Mouse (Mus musculus): ENCODE measurements around the gene Stk26. TPM values are rescaled to one million over a fixed set of nuclear protein-coding genes. Genes with fewer than 3 reads are reported as not detected.

The Stk26 gene
- polyA plus RNA-seq, 1 experiment from 2014 or later, result 14.7 TPM

DNA sequence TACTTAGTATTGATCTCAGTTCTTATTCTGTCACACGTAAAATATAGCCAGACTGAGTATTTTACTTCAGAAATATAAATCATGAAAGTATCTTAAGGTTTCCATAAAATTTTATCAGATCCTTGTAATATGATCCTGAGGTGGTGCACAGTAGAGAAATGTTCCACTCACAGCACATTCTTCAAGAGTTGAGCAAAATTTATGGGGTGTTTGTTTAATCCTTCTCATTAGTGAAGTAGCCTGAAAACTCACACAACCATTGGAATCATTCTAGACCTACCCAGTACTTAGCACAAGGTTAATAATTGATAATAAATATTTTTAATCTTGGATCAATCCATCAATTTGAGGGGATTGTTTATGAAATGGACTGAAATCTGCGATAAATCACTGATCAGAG is 22.9 kb downstream of the Stk26 start:
- Histone ChIP-seq H3K9me3 (replicated peaks) (no peaks in the 10 kb centered on the region), H3K4me3 (no peak overlapping the region), H3K27ac (no peak overlapping the region), H3K4me1 (peaks cover 15% of the 10 kb centered on the region), H3K36me3 (no peaks in the 10 kb centered on the region), H3K27me3 (ENCODE audit: low read depth, poor library complexity, severe bottlenecking) (peaks cover 25% of the 10 kb centered on the region)
- WGBS, result 48% methylated on average over 2 of the region's 2 CpGs
- no peak for DNase-seq (ENCODE audit: low spot score)

DNA sequence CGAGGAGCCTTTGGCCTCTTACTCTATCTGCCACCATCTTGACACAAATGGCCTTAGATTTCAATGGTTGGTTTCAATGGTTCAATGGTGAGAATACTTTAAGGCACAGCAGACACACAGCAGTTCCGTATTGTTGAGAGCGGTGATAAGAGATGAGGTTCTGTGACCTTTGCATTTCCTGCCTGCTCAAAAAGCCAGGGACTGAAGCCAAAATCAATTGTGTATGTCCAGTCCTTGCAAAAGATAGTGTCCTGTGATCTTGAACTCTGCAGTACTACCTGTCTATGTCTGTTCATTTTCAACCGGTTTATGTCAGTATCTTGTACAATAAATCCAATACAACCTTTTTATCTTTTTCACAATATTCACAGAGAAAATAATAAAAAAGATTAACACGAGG is 23.9 kb downstream of the Stk26 start:
- H3K36me3 ChIP-seq, result no peaks in the 10 kb centered on the region
- H3K4me1 ChIP-seq, result peaks cover 15% of the 10 kb centered on the region
- 77% methylated on average over 5 of the region's 5 CpGs for WGBS
- peaks cover 25% of the 10 kb centered on the region for H3K27me3 ChIP-seq (ENCODE audit: low read depth, poor library complexity, severe bottlenecking)
- DNase-seq (ENCODE audit: low spot score), result no peak
- no peak overlapping the region for H3K4me3 ChIP-seq
- no peak overlapping the region for H3K27ac ChIP-seq
- no peaks in the 10 kb centered on the region for H3K9me3 ChIP-seq (replicated peaks)

DNA sequence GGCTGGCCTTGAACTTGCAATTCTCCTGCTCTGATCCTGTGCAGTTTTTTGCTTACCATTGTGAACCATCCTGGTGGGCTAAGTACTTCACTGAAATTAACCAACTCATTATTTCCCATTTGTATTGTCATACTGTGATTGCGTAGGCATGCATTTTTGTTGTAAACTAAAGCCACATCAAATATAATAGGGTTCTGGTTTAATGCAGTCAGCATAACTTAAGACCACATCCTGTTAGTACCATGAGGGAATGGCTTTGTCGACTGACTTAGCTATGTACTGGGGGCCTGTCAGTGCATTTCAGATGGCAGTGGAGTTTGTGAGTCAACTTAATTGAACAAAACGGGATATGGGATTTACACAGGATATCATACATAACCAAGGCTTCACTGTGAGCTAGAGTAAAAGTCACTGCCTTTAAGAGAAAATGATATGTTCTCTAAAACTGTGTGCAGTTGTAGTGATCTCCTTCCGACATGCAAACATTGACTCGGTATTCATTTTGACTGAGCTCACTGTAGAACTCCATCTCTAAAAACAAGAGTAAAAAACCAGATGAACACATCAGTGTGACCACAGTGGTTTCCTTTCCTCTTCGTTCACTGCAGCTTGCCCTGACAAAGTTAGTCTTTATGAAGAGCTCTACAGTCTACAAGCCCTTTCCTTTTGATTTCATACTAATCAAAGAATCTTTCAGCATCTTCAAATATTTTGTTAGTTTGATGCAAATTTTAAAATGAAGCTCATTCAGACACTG is 33.6 kb downstream of the Stk26 start:
- Histone ChIP-seq H3K9me3 (replicated peaks) (no peaks in the 10 kb centered on the region), H3K4me3 (no peak overlapping the region), H3K36me3 (no peaks in the 10 kb centered on the region), H3K27ac (no peak overlapping the region), H3K4me1 (no peaks in the 10 kb centered on the region), H3K27me3 (ENCODE audit: low read depth, poor library complexity, severe bottlenecking) (peaks cover 22% of the 10 kb centered on the region)
- DNase-seq (ENCODE audit: low spot score), result no peak
- 92% methylated on average over 6 of the region's 6 CpGs for WGBS

DNA sequence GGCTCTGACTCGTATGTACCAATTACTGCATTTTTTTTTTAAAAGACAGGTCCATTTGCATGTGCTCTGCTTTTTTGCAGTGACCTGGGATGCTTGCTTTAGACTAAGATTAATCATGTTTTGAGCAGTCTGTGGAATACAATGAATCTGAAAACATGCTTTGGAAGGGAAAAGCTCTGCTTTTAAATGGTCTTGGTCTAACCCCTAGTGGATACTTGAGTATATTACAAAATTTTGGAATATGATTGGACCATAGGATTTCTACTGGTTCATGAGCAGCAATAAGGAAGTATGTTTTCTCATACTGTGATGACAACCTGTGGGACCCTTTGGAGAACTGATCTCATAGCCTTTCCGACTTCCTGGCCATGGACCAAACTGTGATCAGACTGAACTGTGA is 47.2 kb downstream of the Stk26 start:
- peaks cover 6% of the 10 kb centered on the region; the same call in 1 of the 2 replicates for H3K36me3 ChIP-seq
- 93% methylated on average over 2 of the region's 2 CpGs for WGBS
- DNase-seq (ENCODE audit: low spot score), result no peak
- H3K9me3 ChIP-seq (replicated peaks), result no peaks in the 10 kb centered on the region
- H3K4me3 ChIP-seq, result no peak overlapping the region
- peaks cover 13% of the 10 kb centered on the region; the same call in 1 of the 2 replicates for H3K27me3 ChIP-seq (ENCODE audit: low read depth, poor library complexity, severe bottlenecking)
- no peak overlapping the region for H3K27ac ChIP-seq
- H3K4me1 ChIP-seq, result no peaks in the 10 kb centered on the region

DNA sequence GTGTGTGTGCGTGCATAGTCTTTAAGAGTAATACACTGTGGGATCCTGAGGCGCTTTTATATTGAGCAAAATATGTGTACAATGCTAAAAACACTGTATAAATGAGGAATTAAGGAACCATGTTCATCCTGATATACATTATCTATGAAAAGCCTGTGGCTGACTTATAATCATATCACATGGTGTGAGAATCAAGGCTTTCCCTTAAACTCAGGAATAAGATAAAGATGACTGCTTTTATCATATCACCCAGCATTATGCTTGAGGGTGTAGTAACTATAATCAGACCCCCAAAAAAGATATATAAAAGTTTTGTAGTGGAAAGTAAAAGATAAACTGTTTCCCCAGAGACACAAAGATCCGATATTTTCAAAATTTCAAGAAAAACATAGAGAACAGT is 62.6 kb downstream of the Stk26 start:
- Histone ChIP-seq H3K4me1 (no peaks in the 10 kb centered on the region), H3K27ac (no peak overlapping the region), H3K27me3 (ENCODE audit: low read depth, poor library complexity, severe bottlenecking) (peaks cover 28% of the 10 kb centered on the region), H3K9me3 (replicated peaks) (no peaks in the 10 kb centered on the region), H3K4me3 (no peak overlapping the region), H3K36me3 (no peaks in the 10 kb centered on the region)
- no peak for DNase-seq (ENCODE audit: low spot score)
- WGBS, result 86% methylated on average over 3 of the region's 3 CpGs

DNA sequence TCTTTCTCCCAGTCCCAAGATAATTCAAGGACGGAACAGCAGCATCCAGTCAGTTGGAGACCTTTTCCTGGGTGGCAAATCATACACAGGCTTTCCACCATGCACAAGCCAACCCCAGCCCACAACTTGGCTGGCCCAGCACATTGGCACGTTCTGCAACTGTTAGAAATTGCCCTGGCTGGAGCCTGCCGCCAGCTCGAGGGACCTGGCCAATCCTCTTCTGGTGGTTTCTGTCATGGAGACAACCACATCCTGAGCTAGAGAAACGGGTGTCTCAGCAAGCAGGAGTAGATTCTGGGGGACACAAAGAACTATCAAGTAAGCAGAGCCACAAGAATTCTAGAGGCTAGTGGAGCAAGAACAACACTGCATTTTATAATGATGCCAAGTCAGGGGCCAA is 69.1 kb downstream of the Stk26 start:
- Histone ChIP-seq H3K36me3 (no peaks in the 10 kb centered on the region), H3K27me3 (ENCODE audit: low read depth, poor library complexity, severe bottlenecking) (peaks cover 31% of the 10 kb centered on the region; the same call in 1 of the 2 replicates), H3K4me1 (no peaks in the 10 kb centered on the region), H3K4me3 (no peak overlapping the region), H3K9me3 (replicated peaks) (no peaks in the 10 kb centered on the region), H3K27ac (no peak overlapping the region)
- DNase-seq (ENCODE audit: low spot score), result no peak
- WGBS, result 88% methylated on average over 5 of the region's 5 CpGs

DNA sequence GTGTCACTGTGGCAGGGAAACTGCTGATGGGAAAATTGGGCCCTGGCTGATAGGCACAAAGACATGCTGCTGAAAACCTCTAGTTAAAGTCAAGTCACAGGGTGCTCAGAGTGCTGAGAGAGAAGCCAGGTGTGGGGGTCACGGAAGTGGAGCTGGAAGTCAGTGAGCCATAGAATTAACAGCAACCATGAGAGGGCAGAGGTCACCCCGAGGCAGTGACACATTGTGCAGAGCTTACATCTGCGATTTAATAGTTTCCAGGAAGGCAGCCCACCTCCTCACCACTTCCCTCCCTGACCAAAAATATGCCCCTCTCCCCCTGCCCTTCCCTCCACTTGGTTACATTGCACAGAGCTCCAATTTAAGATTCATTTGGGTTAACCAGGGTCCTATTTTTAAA is 76.5 kb downstream of the Stk26 start:
- Histone ChIP-seq H3K9me3 (replicated peaks) (no peaks in the 10 kb centered on the region), H3K36me3 (no peaks in the 10 kb centered on the region), H3K4me3 (no peak overlapping the region), H3K4me1 (peaks cover 26% of the 10 kb centered on the region), H3K27me3 (ENCODE audit: low read depth, poor library complexity, severe bottlenecking) (peaks cover 35% of the 10 kb centered on the region), H3K27ac (peak overlapping the region; percentile 74)
- 7% methylated on average over 3 of the region's 3 CpGs for WGBS
- DNase-seq (ENCODE audit: low spot score), result peak; percentile 60

DNA sequence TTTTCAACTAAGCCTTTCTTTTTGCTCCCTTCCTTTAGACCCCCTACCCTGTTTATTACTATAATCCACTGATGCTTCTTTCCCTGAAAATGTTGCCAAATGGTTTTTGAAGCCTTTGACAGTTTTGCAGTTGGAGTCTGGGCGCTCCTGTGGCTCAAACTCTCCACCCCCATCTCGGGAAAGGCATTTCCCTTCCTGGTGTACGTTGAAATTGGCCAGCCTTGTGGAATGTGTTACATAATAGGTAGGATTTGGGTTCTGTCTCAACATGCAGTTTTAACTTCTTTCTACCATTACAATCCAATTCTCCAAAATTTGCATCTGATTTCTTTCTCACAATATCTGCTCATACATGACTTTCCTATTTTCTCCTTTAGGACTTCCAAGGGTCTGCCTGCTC is 77.9 kb downstream of the Stk26 start:
- Histone ChIP-seq H3K27ac (no peak overlapping the region), H3K27me3 (ENCODE audit: low read depth, poor library complexity, severe bottlenecking) (peaks cover 25% of the 10 kb centered on the region), H3K4me1 (peaks cover 26% of the 10 kb centered on the region), H3K36me3 (no peaks in the 10 kb centered on the region), H3K4me3 (no peak overlapping the region), H3K9me3 (replicated peaks) (no peaks in the 10 kb centered on the region)
- no peak for DNase-seq (ENCODE audit: low spot score)
- 32% methylated on average over 3 of the region's 3 CpGs for WGBS

DNA sequence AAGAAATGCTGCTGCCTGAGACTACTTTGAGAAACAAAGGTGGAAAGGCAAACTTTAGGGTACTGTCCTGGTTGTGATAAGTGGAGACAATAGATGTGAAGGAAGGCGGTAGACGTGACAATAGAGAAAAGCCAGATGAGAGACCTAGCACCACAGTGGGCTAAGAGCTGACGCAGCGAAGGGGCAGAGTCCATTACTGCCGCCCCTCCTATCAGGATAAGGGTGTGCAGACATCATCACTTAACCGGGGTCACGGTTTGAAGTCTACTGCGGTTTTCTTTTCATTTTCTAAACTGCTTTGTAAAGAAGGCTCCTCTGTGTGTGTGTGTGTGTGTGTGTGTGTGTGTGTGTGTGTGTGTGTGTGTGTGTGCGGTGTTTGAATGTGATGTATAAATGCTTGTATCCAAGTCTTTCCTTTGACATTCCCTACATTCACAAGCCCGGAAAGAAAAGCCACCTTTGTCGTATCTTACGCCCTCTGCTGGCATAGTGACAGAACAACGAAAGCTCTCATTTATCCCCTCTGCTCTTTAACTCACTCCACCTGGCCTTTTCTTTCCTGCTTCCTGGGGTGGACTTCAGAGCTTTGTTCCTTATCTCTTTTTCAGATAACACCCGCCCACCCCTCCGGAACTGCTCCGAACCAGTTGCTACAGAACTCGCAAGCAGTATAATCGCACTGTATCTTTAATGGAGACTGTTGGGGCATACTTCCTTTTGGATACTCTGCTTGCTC is 84.0 kb downstream of the Stk26 start:
- peaks cover 2% of the 10 kb centered on the region; the same call in 1 of the 2 replicates for H3K27me3 ChIP-seq (ENCODE audit: low read depth, poor library complexity, severe bottlenecking)
- no peaks in the 10 kb centered on the region for H3K9me3 ChIP-seq (replicated peaks)
- H3K4me1 ChIP-seq, result peaks cover 8% of the 10 kb centered on the region; the same call in 1 of the 2 replicates
- no peaks in the 10 kb centered on the region for H3K36me3 ChIP-seq
- no peak overlapping the region for H3K4me3 ChIP-seq
- DNase-seq (ENCODE audit: low spot score), result no peak
- H3K27ac ChIP-seq, result no peak overlapping the region
- 48% methylated on average over 17 of the region's 18 CpGs for WGBS

DNA sequence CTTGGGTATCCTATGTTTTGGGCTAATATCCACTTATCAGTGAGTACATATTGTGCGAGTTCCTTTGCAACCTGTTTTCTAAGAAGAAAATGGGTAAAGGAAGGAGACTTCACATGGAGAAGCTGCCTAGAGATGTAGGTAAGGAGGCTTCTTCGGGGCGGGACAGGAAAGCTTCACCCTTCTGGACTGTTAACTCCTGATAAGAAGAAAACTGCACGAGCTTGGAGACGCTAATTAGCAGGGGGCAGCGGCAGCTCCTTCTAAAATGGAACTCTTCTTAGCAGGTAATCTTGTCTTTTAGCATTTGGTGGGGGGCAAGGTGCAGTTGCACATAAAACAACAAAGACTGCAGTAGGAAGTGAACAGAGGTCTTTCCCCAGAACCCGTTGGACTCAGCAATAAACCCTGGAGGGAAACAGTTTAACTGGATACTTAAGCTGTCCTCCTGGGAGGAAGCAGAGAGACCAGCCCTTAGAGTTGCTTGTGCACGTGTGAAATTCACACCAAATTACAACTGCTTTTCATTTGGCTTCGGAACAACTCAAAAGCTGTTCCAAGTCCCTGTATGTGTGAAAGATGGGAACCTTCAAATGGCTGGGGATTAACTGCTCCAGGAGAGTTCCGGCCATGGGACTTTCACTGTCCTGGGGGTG is 86.2 kb downstream of the Stk26 start:
- WGBS, result 50% methylated on average over 10 of the region's 10 CpGs
- Histone ChIP-seq H3K4me3 (no peak overlapping the region), H3K9me3 (replicated peaks) (no peaks in the 10 kb centered on the region), H3K36me3 (no peaks in the 10 kb centered on the region), H3K27me3 (ENCODE audit: low read depth, poor library complexity, severe bottlenecking) (peaks cover 8% of the 10 kb centered on the region; the same call in 1 of the 2 replicates), H3K4me1 (peaks cover 8% of the 10 kb centered on the region; the same call in 1 of the 2 replicates), H3K27ac (no peak overlapping the region)
- DNase-seq (ENCODE audit: low spot score), result no peak

DNA sequence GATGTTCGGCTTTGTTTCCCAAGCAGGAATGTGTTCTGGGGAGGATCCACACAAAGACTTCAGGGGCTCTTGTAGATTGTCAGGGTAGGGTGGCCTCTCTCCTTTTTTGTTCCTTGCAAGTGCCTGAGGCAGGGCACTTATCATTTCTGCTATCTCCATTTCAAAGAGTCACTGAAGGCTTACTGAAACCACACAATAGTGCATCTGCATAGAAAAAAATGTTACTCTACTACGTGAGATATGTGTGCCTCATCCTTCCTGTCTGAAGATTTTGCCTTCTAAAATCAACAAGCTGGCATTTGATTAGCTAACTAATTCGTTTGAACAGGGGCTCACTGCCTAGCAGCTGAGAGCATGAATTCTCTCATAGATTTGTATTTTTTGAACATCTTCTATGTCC is 89.5 kb downstream of the Stk26 start:
- no peaks in the 10 kb centered on the region for H3K36me3 ChIP-seq
- no peak overlapping the region for H3K4me3 ChIP-seq
- peaks cover 28% of the 10 kb centered on the region for H3K27me3 ChIP-seq (ENCODE audit: low read depth, poor library complexity, severe bottlenecking)
- peaks cover 23% of the 10 kb centered on the region; the same call in 1 of the 2 replicates for H3K4me1 ChIP-seq
- no peaks in the 10 kb centered on the region for H3K9me3 ChIP-seq (replicated peaks)
- no peak overlapping the region for H3K27ac ChIP-seq
- DNase-seq (ENCODE audit: low spot score), result no peak
- WGBS, result 73% methylated on average over 3 of the region's 3 CpGs

DNA sequence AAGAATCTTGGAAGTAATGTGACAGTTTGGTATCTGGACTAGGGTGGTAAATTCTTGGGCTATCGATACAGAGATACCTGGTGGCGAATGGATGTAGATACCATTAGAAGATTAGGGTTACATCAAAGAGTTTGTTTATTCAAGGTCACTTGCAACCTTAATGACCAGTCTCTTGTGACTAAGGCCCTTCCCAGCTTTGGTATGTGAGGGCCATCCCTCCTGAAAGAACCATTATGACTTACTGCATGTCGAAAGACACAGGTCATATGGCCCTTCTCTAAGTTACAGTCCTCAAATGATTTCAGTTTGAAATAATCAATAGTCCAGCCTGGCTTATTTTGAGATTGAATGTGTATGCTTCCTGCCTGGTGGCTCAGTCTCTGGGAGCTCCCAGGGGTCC is 96.3 kb downstream of the Stk26 start:
- no peaks in the 10 kb centered on the region for H3K36me3 ChIP-seq
- WGBS, result 82% methylated on average over 3 of the region's 3 CpGs

DNA sequence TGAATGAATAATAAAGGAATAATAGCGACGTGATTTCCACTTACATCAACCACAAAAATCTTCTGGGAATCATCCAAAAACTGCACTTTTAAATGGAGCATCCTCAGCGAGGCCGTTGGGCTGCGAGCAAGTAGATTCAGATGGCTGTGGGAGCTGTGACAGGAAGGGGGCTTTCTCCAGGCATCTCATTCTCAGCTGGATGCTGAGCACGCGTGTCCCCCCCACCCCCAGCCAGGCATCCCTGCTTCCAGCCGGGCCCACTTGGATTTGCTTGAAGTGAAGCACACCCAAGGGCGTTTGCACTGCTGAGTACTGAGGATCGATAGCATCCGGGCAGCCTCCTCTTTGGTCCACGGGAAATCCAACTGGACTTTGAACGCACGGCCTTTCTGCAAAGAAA is 101.8 kb downstream of the Stk26 start, which contains the start of gene Frmd7:
TSS of gene Frmd7 (minus strand) at position 101 of the 400 bp plus-strand sequence.
- Histone ChIP-seq H3K4me3 (no peak within 1 kb of the TSS), H3K27ac (no peak within 1 kb of the TSS), H3K36me3 (no peaks in the 10 kb centered on the region), H3K27me3 (ENCODE audit: low read depth, poor library complexity, severe bottlenecking) (peaks cover 36% of the 10 kb centered on the region), H3K4me1 (no peaks in the 10 kb centered on the region), H3K9me3 (replicated peaks) (no peaks in the 10 kb centered on the region)
- 76% methylated on average over 14 of the region's 14 CpGs for WGBS
- DNase-seq (ENCODE audit: low spot score), result no peak

More for the DNA sequence above, 96.3 kb downstream of the Stk26 start:
- Histone ChIP-seq H3K27ac (no peak overlapping the region), H3K4me3 (no peak overlapping the region), H3K9me3 (replicated peaks) (no peaks in the 10 kb centered on the region), H3K27me3 (ENCODE audit: low read depth, poor library complexity, severe bottlenecking) (peaks cover 49% of the 10 kb centered on the region), H3K4me1 (peaks cover 15% of the 10 kb centered on the region; the same call in 1 of the 2 replicates)
- no peak for DNase-seq (ENCODE audit: low spot score)

Data from limb, embryonic 10.5 days (tissue).